ENCODE assay signal across 7 mouse cellular contexts in genomic region chr4:110351178-110352000, GRCm38 (mm10). TPM values are rescaled to one million over a fixed set of nuclear protein-coding genes. Genes with fewer than 3 reads are reported as not detected.
DNase-seq lines count a peak whose midpoint lies in the region; ATAC-seq and TF ChIP-seq lines count a peak whose summit lies in the region.

Gene Elavl4 (minus strand): TSS chr4:110351909.

- DNase-seq in embryo, embryonic 11.5 days (ENCODE audit: low read depth, low spot score) = peak; percentile 74
- DNase-seq in heart, adult 8-10 months (ENCODE audit: low spot score) = peak; percentile 1
- DNase-seq in kidney, adult 8-10 months = peak; percentile 4 to 16
- DNase-seq in limb, embryonic 11.5 days (ENCODE audit: low spot score) = peak; percentile 96

- H3K27ac ChIP-seq in bone marrow macrophage, adult 2 months (ENCODE audit: insufficient read depth, low read depth, low read length) = no peak within 1 kb of the TSS
- peak within 1 kb of the TSS; percentile 67; the same call in 1 of the 2 replicates for H3K27ac ChIP-seq in limb, embryonic 11.5 days (replicated peaks; ENCODE audit: low read depth, low read length)
- H3K27ac ChIP-seq in midbrain, embryonic 16.5 days (ENCODE audit: low read length) = peak within 1 kb of the TSS; percentile 84
- 0 out of 2 replicates have a peak within 1 kb of the TSS, but pooled peaks have one; percentile 23 for H3K27ac ChIP-seq in stomach, embryonic 14.5 days (ENCODE audit: low read length)

- H3K4me1 ChIP-seq in bone marrow macrophage, adult 2 months (ENCODE audit: control insufficient read depth, insufficient read depth, low read length) = no peaks in the 10 kb centered on the region
- no peaks in the 10 kb centered on the region for H3K4me1 ChIP-seq in limb, embryonic 11.5 days (ENCODE audit: control insufficient read depth, insufficient read depth, low read length)
- H3K4me1 ChIP-seq in midbrain, embryonic 16.5 days (ENCODE audit: control insufficient read depth, insufficient read depth, low read length) = 0 out of 2 replicates have a peak, but pooled peaks cover 2% of the 10 kb centered on the region
- no peaks in the 10 kb centered on the region for H3K4me1 ChIP-seq in stomach, embryonic 14.5 days (ENCODE audit: control insufficient read depth, insufficient read depth, low read length)

- peak within 1 kb of the TSS; percentile 84 for H3K9ac ChIP-seq in limb, embryonic 11.5 days (ENCODE audit: low read length)
- H3K9ac ChIP-seq in midbrain, embryonic 16.5 days (ENCODE audit: low read depth, low read length) = peak within 1 kb of the TSS; percentile 77
- H3K9ac ChIP-seq in stomach, embryonic 14.5 days (replicated peaks; ENCODE audit: low read depth, low read length) = peak within 1 kb of the TSS; percentile 34

- peak within 1 kb of the TSS; percentile 68 for H3K4me2 ChIP-seq in limb, embryonic 11.5 days (ENCODE audit: low read depth, severe bottlenecking)
- peak within 1 kb of the TSS; percentile 61 for H3K4me2 ChIP-seq in midbrain, embryonic 16.5 days (ENCODE audit: low read length)
- peak within 1 kb of the TSS; percentile 62 for H3K4me2 ChIP-seq in stomach, embryonic 14.5 days (replicated peaks; ENCODE audit: low read depth, low read length)

- under 1% methylated on average over 75 of the region's 75 CpGs for WGBS in limb, embryonic 11.5 days
- under 1% methylated on average over 69 of the region's 75 CpGs for WGBS in midbrain, embryonic 16.5 days
- under 1% methylated on average over 69 of the region's 75 CpGs for WGBS in stomach, embryonic 14.5 days

- no peaks in the 10 kb centered on the region for H3K36me3 ChIP-seq in limb, embryonic 11.5 days (ENCODE audit: control insufficient read depth, insufficient read depth, low read length)
- H3K36me3 ChIP-seq in midbrain, embryonic 16.5 days (ENCODE audit: control insufficient read depth, insufficient read depth, low read length) = no peaks in the 10 kb centered on the region
- no peaks in the 10 kb centered on the region for H3K36me3 ChIP-seq in stomach, embryonic 14.5 days (ENCODE audit: control insufficient read depth, insufficient read depth, low read length)

- H3K9me3 ChIP-seq in limb, embryonic 11.5 days (ENCODE audit: control insufficient read depth, low read length) = no peaks in the 10 kb centered on the region
- H3K9me3 ChIP-seq in midbrain, embryonic 16.5 days (replicated peaks; ENCODE audit: control insufficient read depth, low read length, poor library complexity, severe bottlenecking) = no peaks in the 10 kb centered on the region
- no peaks in the 10 kb centered on the region for H3K9me3 ChIP-seq in stomach, embryonic 14.5 days (ENCODE audit: control insufficient read depth, low read depth, low read length)

- ATAC-seq in limb, embryonic 11.5 days (ENCODE audit: insufficient number of reproducible peaks, low FRiP score, low TSS enrichment, low read depth) = peak; percentile 96
- peak; percentile 97 for ATAC-seq in midbrain, embryonic 16.5 days
- peak; percentile 89 for ATAC-seq in stomach, embryonic 14.5 days (ENCODE audit: insufficient number of reproducible peaks, insufficient read depth, low FRiP score, low read depth)

- peak; percentile 9; the same call in 1 of the 2 replicates for TF ChIP-seq CTCF in bone marrow macrophage, adult 2 months (IDR thresholded peaks at IDR 0.05; ENCODE audit: low read depth, low read length)

- H3K27me3 ChIP-seq in limb, embryonic 11.5 days (ENCODE audit: control insufficient read depth, insufficient read depth, low read length) = no peaks in the 10 kb centered on the region
- no peaks in the 10 kb centered on the region for H3K27me3 ChIP-seq in midbrain, embryonic 16.5 days (ENCODE audit: control insufficient read depth, insufficient read depth, low read depth, low read length)
- no peaks in the 10 kb centered on the region for H3K27me3 ChIP-seq in stomach, embryonic 14.5 days (ENCODE audit: control insufficient read depth, insufficient read depth, low read length)

- TF ChIP-seq POLR2A in bone marrow macrophage, adult 2 months (IDR thresholded peaks at IDR 0.05; ENCODE audit: borderline replicate concordance, low read depth, low read length) = no peak

- H3K4me3 ChIP-seq in bone marrow macrophage, adult 2 months (ENCODE audit: insufficient read depth, low read length) = peak within 1 kb of the TSS; percentile 47
- H3K4me3 ChIP-seq in limb, embryonic 11.5 days (ENCODE audit: low read depth, low read length) = peak within 1 kb of the TSS; percentile 56
- peak within 1 kb of the TSS; percentile 55 for H3K4me3 ChIP-seq in midbrain, embryonic 16.5 days (ENCODE audit: low read depth, low read length)
- H3K4me3 ChIP-seq in stomach, embryonic 14.5 days (ENCODE audit: low read depth, low read length) = peak within 1 kb of the TSS; percentile 50

RNA-seq across cellular contexts. Expression of gene Elavl4, which starts in this region (rescaled TPM):
- not detected in 2 replicates for polyA plus RNA-seq in bone marrow macrophage, adult 2 months (2012; ENCODE audit: insufficient read depth, insufficient read length, missing spikeins)
- total RNA-seq in heart, adult 8-10 months (2022) = under 1 TPM in 3 of 4 experiments, not detected in 1; 0.06 to 0.28 (median 0.22) TPM
- 4.1 and 4.5 TPM in 2 replicates for polyA plus RNA-seq in limb, embryonic 11.5 days (2014; fragmentation: Nextera tagmentation; extraction: Ambion mirVana)
- polyA plus RNA-seq in midbrain, embryonic 16.5 days (2015; fragmentation: Nextera tagmentation; extraction: Ambion mirVana) = 346 and 352 TPM in 2 replicates
- polyA plus RNA-seq in stomach, embryonic 14.5 days (2014; fragmentation: Nextera tagmentation; extraction: Ambion mirVana) = 65.5 and 68.8 TPM in 2 replicates

Comparison
In these comparisons a context has a peak if more than half of its experiments do, and no peak if none do; other contexts are left out.
1. RNA of gene Elavl4 (polyA plus RNA-seq): 346 to 352 TPM in midbrain, embryonic 16.5 days and 65.5 to 68.8 TPM in stomach, embryonic 14.5 days; 4.1 to 4.5 TPM in limb, embryonic 11.5 days and not detected in bone marrow macrophage, adult 2 months; every median in the first group is over 10 times any median in the second.
2. Peak in DNase-seq in heart, adult 8-10 months; RNA of the gene not detected or under 1 TPM.
3. DNase-seq: peak in every context shown above with its lines; median percentile 96 in limb, embryonic 11.5 days; 74 in embryo, embryonic 11.5 days; 10 in kidney, adult 8-10 months; 1 in heart, adult 8-10 months.
4. H3K9ac ChIP-seq: peak in every context shown above with its lines; median percentile 84 in limb, embryonic 11.5 days; 77 in midbrain, embryonic 16.5 days; 34 in stomach, embryonic 14.5 days.
5. Peak in every context shown above with its lines, with median percentiles within 50 percentile points of each other: H3K4me3 ChIP-seq, ATAC-seq and H3K4me2 ChIP-seq.